Comparison of ENCODE assay signal across 21 mouse cellular contexts in the genomic region with DNA sequence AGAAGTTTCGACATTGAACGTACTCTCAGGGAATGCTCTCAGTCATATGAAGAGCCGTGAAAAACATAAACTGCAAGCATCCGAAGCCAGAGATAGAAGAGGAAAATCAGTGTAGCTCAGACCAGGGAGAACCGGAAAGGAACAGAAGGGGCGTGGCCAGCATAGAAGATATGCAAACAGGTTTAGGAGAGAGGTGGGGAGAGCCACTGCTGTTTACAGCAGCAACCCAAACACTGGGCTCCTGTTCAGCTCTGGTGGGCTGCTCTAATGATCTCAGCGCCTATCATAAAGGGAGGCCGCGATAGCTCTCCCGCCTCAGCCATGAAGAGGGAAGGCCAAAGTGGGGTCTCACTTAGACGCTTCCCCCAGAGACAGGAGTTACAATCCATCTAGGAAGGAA.
"Had no signal": no experiment of that assay in that cellular context is flagged by ENCODE, and none has a peak within 500 bp of the region (broad histone marks: within the 10 kb centered on the region; RNA-seq: fewer than 3 reads in every experiment).

No protein-coding gene starts in this region.

- DNase-seq: kidney, adult 8-10 months; kidney, postnatal 10 days; kidney, postnatal 4 days; left cerebral cortex, postnatal 4 days; liver, postnatal 0 days; lung, embryonic 14.5 days; right cerebral cortex, adult 18-20 months; right cerebral cortex, postnatal 25 days; thymus, adult 2 months; thymus, postnatal 14 days; thymus, postnatal 4 days had no signal

- H3K9ac ChIP-seq: kidney, embryonic 15.5 days; limb, embryonic 12.5 days; limb, embryonic 15.5 days; liver, embryonic 14.5 days; liver, postnatal 0 days; lung, embryonic 14.5 days; midbrain, embryonic 12.5 days; midbrain, embryonic 15.5 days; neural tube, embryonic 12.5 days; neural tube, embryonic 15.5 days had no signal

- H3K4me3 ChIP-seq: kidney, embryonic 15.5 days; limb, embryonic 12.5 days; limb, embryonic 15.5 days; midbrain, embryonic 12.5 days; midbrain, embryonic 15.5 days; neural tube, embryonic 12.5 days; neural tube, embryonic 15.5 days had no signal

- H3K36me3 ChIP-seq: kidney, embryonic 15.5 days; limb, embryonic 12.5 days; limb, embryonic 15.5 days; midbrain, embryonic 12.5 days; midbrain, embryonic 15.5 days; neural tube, embryonic 12.5 days; neural tube, embryonic 15.5 days had no signal

- H3K9me3 ChIP-seq: kidney, embryonic 15.5 days; limb, embryonic 12.5 days; limb, embryonic 15.5 days; midbrain, embryonic 12.5 days; midbrain, embryonic 15.5 days; neural tube, embryonic 12.5 days; neural tube, embryonic 15.5 days had no signal

- H3K27ac ChIP-seq: kidney, embryonic 15.5 days; limb, embryonic 12.5 days; limb, embryonic 15.5 days; liver, embryonic 14.5 days; macrophage; midbrain, embryonic 12.5 days; midbrain, embryonic 15.5 days; neural tube, embryonic 12.5 days; neural tube, embryonic 15.5 days; stomach, postnatal 0 days had no signal
